Mouse (Mus musculus): ENCODE data around the gene Acox2. TPM values are rescaled to one million over a fixed set of nuclear protein-coding genes. Genes with fewer than 3 reads are reported as not detected.

The Acox2 gene
- not detected in 2 replicates for total RNA-seq (2014; fragmentation: Nextera tagmentation)
- total RNA-seq (2017): not detected in 2 replicates
- not detected in 2 replicates for polyA plus RNA-seq (2012)

DNA sequence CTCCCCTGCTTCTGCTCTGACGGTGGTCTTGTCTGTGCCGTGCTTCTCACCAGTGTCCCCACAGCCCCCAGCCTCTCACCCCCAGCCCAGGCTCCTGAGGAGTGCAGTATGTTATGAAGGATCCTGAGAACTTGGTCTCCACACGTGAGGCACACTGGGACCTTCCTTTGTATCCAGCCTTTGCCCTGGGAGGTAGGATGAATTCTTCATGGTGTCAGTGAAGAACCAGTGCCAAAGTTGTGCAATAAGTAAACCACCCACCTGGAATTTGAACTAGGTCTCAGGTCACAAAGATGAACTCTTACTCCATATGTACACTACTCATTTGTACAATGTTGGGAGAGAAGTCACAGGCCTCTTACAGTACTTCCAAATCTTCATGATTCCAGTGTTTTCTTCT is at the start of gene Acox2:
Gene Acox2 (minus strand): TSS at position 188 of the 400 bp plus-strand sequence.
- Histone ChIP-seq H3K4me1 (ENCODE audit: insufficient read depth, low read depth, low read length) (no peaks in the 10 kb centered on the region), H3K36me3 (replicated peaks) (no peaks in the 10 kb centered on the region), H3K9me3 (replicated peaks) (no peaks in the 10 kb centered on the region), H3K4me3 (ENCODE audit: low read depth, low read length) (no peak within 1 kb of the TSS), H3K27me3 (ENCODE audit: insufficient read depth, low read length) (peaks cover 27% of the 10 kb centered on the region)
- DNase-seq (ENCODE audit: low spot score): no peak
- ATAC-seq (ENCODE audit: extremely low read depth, insufficient number of reproducible peaks, low FRiP score, poor library complexity, severe bottlenecking): no peak
- no peak for TF ChIP-seq POLR2AphosphoS5 (IDR thresholded peaks at IDR 0.05; ENCODE audit: insufficient replicate concordance, low read depth, low read length)
- no peak for TF ChIP-seq GATA1 (IDR thresholded peaks at IDR 0.05; ENCODE audit: borderline replicate concordance, low read length)
- no peak for TF ChIP-seq TAL1 (conservative IDR thresholded peaks at IDR 0.05; ENCODE audit: low read depth, low read length)
- TF ChIP-seq CTCF (IDR thresholded peaks at IDR 0.05; ENCODE audit: low read depth, low read length): no peak
- TF ChIP-seq GATA2 (IDR thresholded peaks at IDR 0.05; ENCODE audit: borderline replicate concordance, low read depth, low read length): no peak

DNA sequence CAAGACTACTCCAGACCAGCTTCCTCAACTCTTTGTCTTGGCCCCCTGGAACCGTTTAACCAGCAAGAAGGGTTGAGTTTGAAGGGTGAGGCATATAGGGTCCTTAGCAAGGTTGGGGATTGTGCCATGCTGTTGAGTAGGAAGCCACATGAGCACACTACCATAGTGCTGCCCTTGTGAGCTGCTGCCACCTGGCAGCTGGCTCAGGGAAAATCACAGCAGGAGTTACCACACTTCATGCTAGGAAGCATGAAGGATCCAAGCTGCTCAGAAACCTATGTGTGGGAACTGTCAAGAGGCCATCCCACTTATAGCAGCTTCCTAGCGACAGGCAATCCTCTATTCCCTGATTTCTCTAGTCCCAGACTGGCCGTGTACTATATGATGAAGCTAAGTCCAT is 49.5 kb upstream of the Acox2 start:
- no peak for TF ChIP-seq POLR2AphosphoS5 (IDR thresholded peaks at IDR 0.05; ENCODE audit: insufficient replicate concordance, low read depth, low read length)
- no peak for TF ChIP-seq GATA1 (IDR thresholded peaks at IDR 0.05; ENCODE audit: borderline replicate concordance, low read length)
- TF ChIP-seq CTCF (IDR thresholded peaks at IDR 0.05; ENCODE audit: low read depth, low read length): no peak
- TF ChIP-seq TAL1 (conservative IDR thresholded peaks at IDR 0.05; ENCODE audit: low read depth, low read length): no peak
- no peak for TF ChIP-seq GATA2 (IDR thresholded peaks at IDR 0.05; ENCODE audit: borderline replicate concordance, low read depth, low read length)
- Histone ChIP-seq H3K27me3 (ENCODE audit: insufficient read depth, low read length) (peaks cover 3% of the 10 kb centered on the region; the same call in 1 of the 2 replicates), H3K4me3 (ENCODE audit: low read depth, low read length) (no peak overlapping the region), H3K36me3 (replicated peaks) (no peaks in the 10 kb centered on the region), H3K9me3 (replicated peaks) (no peaks in the 10 kb centered on the region), H3K4me1 (ENCODE audit: insufficient read depth, low read depth, low read length) (no peaks in the 10 kb centered on the region)
- ATAC-seq (ENCODE audit: extremely low read depth, insufficient number of reproducible peaks, low FRiP score, poor library complexity, severe bottlenecking) (no peak), DNase-seq (ENCODE audit: low spot score) (no peak)

DNA sequence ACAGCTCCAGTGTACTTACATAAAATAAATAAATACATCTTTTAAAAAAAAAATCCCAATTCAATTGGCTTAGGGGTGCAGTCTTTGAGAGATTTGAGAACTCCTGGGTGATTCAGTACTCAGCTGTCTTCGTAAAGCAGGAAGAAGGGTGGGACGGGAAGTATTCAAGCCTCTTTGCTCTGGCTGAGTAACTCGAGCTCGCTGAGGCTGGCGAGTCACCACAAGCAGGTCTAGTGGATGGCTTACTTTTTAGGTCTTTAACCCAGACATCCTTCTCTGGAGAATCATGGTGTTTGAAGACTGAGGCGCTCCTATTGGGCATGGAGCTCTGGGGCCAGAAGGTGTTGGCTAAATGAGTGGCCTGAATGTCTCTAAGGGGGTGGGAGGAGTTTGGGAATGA is 47.7 kb upstream of the Acox2 start:
- TF ChIP-seq TAL1 (conservative IDR thresholded peaks at IDR 0.05; ENCODE audit: low read depth, low read length) (no peak), GATA1 (IDR thresholded peaks at IDR 0.05; ENCODE audit: borderline replicate concordance, low read length) (no peak), CTCF (IDR thresholded peaks at IDR 0.05; ENCODE audit: low read depth, low read length) (no peak), POLR2AphosphoS5 (IDR thresholded peaks at IDR 0.05; ENCODE audit: insufficient replicate concordance, low read depth, low read length) (no peak), GATA2 (IDR thresholded peaks at IDR 0.05; ENCODE audit: borderline replicate concordance, low read depth, low read length) (no peak)
- DNase-seq (ENCODE audit: low spot score): no peak
- Histone ChIP-seq H3K36me3 (replicated peaks) (no peaks in the 10 kb centered on the region), H3K4me3 (ENCODE audit: low read depth, low read length) (no peak overlapping the region), H3K9me3 (replicated peaks) (no peaks in the 10 kb centered on the region), H3K27me3 (ENCODE audit: insufficient read depth, low read length) (peaks cover 3% of the 10 kb centered on the region; the same call in 1 of the 2 replicates), H3K4me1 (ENCODE audit: insufficient read depth, low read depth, low read length) (no peaks in the 10 kb centered on the region)
- ATAC-seq (ENCODE audit: extremely low read depth, insufficient number of reproducible peaks, low FRiP score, poor library complexity, severe bottlenecking): no peak

DNA sequence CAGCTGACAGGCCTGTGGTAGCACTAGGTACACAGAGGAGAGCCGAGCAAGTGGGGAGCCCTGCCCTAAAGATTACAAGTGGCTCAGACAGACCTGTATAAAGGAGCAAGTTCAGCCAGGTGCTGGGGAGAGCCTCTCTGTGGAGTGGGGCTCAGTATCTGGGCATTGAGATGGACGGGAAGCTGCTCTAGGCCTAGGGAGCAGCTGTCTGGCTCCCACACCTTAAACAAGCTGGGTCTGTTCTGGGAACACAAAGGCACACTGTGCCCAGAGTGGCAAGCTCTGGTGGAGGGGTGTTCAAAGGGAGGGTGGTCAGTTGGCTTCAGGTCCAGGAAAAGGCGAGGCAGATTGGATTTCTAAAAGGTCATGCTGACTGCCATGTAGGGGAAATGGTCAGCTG is 45.9 kb upstream of the Acox2 start:
- Histone ChIP-seq H3K4me3 (ENCODE audit: low read depth, low read length) (no peak overlapping the region), H3K4me1 (ENCODE audit: insufficient read depth, low read depth, low read length) (no peaks in the 10 kb centered on the region), H3K27me3 (ENCODE audit: insufficient read depth, low read length) (peaks cover 3% of the 10 kb centered on the region; the same call in 1 of the 2 replicates), H3K36me3 (replicated peaks) (no peaks in the 10 kb centered on the region), H3K9me3 (replicated peaks) (no peaks in the 10 kb centered on the region)
- ATAC-seq (ENCODE audit: extremely low read depth, insufficient number of reproducible peaks, low FRiP score, poor library complexity, severe bottlenecking) (no peak), DNase-seq (ENCODE audit: low spot score) (no peak)
- TF ChIP-seq CTCF (IDR thresholded peaks at IDR 0.05; ENCODE audit: low read depth, low read length) (no peak), TAL1 (conservative IDR thresholded peaks at IDR 0.05; ENCODE audit: low read depth, low read length) (no peak), GATA1 (IDR thresholded peaks at IDR 0.05; ENCODE audit: borderline replicate concordance, low read length) (no peak), POLR2AphosphoS5 (IDR thresholded peaks at IDR 0.05; ENCODE audit: insufficient replicate concordance, low read depth, low read length) (no peak), GATA2 (IDR thresholded peaks at IDR 0.05; ENCODE audit: borderline replicate concordance, low read depth, low read length) (no peak)

DNA sequence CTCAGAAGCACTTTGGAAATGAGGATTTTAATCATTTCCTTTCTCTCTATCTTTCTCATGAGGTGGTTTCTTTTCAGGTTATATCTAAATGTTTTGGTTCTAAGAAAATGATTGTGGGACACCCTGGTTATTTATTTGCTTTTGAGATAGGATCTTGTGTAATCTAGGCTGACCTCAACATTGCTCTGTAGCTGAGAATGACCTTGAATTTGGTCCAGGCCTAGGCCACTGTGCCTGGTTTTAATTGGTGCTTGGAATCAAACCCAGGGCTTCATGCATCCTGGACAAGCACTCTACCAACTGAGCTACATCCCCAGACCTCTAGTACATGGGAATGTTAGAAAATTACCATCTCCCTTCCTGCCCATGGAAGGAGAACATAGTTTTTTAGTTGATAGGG is 44.9 kb upstream of the Acox2 start:
- DNase-seq (ENCODE audit: low spot score) (no peak), ATAC-seq (ENCODE audit: extremely low read depth, insufficient number of reproducible peaks, low FRiP score, poor library complexity, severe bottlenecking) (no peak)
- H3K36me3 ChIP-seq (replicated peaks): no peaks in the 10 kb centered on the region
- peaks cover 3% of the 10 kb centered on the region; the same call in 1 of the 2 replicates for H3K27me3 ChIP-seq (ENCODE audit: insufficient read depth, low read length)
- TF ChIP-seq POLR2AphosphoS5 (IDR thresholded peaks at IDR 0.05; ENCODE audit: insufficient replicate concordance, low read depth, low read length): no peak
- TF ChIP-seq GATA2 (IDR thresholded peaks at IDR 0.05; ENCODE audit: borderline replicate concordance, low read depth, low read length): no peak
- TF ChIP-seq TAL1 (conservative IDR thresholded peaks at IDR 0.05; ENCODE audit: low read depth, low read length): no peak
- TF ChIP-seq CTCF (IDR thresholded peaks at IDR 0.05; ENCODE audit: low read depth, low read length): no peak
- no peak for TF ChIP-seq GATA1 (IDR thresholded peaks at IDR 0.05; ENCODE audit: borderline replicate concordance, low read length)
- H3K4me3 ChIP-seq (ENCODE audit: low read depth, low read length): no peak overlapping the region
- no peaks in the 10 kb centered on the region for H3K4me1 ChIP-seq (ENCODE audit: insufficient read depth, low read depth, low read length)
- no peaks in the 10 kb centered on the region for H3K9me3 ChIP-seq (replicated peaks)

DNA sequence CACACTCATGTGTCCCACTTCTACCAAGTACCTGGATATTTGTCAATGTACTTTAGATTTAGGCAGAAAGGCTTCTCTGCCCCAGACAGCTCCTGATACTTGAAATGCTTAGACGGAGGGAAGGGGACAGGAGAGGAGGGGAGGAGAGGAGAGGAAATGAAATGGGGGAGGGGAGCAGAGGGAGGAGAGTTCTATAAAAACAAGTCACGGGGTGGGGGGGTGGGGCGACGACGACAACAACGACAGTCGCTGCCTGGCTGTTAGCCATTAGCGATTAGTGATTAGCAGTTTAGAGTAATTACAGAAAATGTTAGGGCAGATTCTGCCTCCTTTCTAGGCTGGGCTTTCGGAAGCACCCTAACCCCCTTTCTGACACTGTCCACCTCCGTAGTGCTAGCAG is 43.5 kb upstream of the Acox2 start:
- H3K4me3 ChIP-seq (ENCODE audit: low read depth, low read length): no peak overlapping the region
- H3K9me3 ChIP-seq (replicated peaks): no peaks in the 10 kb centered on the region
- TF ChIP-seq TAL1 (conservative IDR thresholded peaks at IDR 0.05; ENCODE audit: low read depth, low read length) (no peak), GATA1 (IDR thresholded peaks at IDR 0.05; ENCODE audit: borderline replicate concordance, low read length) (no peak)
- no peaks in the 10 kb centered on the region for H3K4me1 ChIP-seq (ENCODE audit: insufficient read depth, low read depth, low read length)
- ATAC-seq (ENCODE audit: extremely low read depth, insufficient number of reproducible peaks, low FRiP score, poor library complexity, severe bottlenecking): no peak
- DNase-seq (ENCODE audit: low spot score): no peak
- H3K27me3 ChIP-seq (ENCODE audit: insufficient read depth, low read length): peaks cover 3% of the 10 kb centered on the region; the same call in 1 of the 2 replicates
- H3K36me3 ChIP-seq (replicated peaks): no peaks in the 10 kb centered on the region
